ENCODE assay signal across 25 mouse cellular contexts in the genomic region with DNA sequence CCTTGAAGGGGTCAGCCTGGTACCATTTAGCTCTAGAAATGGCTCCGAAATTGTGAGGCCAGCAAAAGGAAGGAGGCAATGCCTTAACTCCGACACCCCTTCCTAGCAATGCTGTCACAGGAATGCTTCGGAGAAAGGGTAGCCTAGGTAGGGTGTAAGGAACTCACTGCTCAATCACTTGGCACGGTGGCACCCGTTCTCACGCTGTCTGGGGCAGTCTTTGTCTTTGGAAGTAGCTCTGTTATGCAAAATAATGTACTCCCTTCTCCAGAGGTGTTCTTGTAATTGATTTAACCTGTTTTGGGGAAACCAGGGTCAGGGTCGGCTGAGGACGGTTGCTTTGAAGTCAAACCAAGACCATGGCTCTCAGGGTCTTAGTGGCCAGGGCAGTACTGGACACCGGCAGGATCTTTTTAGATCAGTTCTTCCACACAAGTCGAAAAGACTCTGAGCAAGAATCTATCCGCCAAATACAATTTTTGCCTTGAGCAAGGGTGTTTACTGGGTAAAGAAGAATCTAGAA. TPM values are rescaled to one million over a fixed set of nuclear protein-coding genes. Genes with fewer than 3 reads are reported as not detected.
DNase-seq lines count a peak whose midpoint lies in the region; ATAC-seq and TF ChIP-seq lines count a peak whose summit lies in the region.
"Had no signal": no experiment of that assay in that cellular context is flagged by ENCODE, and none has a peak within 500 bp of the region (broad histone marks: within the 10 kb centered on the region; RNA-seq: fewer than 3 reads in every experiment).

No protein-coding gene starts in this region.

- H3K4me2 ChIP-seq in kidney, embryonic 15.5 days: no peak overlapping the region
- no peak overlapping the region for H3K4me2 ChIP-seq in kidney, embryonic 14.5 days (replicated peaks; ENCODE audit: low read depth, low read length)
- no peak overlapping the region for H3K4me2 ChIP-seq in neural tube, embryonic 15.5 days
- H3K4me2 ChIP-seq: forebrain, embryonic 13.5 days; hindbrain, embryonic 12.5 days; intestine, embryonic 15.5 days; neural tube, embryonic 13.5 days had no signal

- 3% methylated on average over 11 of the region's 11 CpGs for WGBS in kidney, embryonic 15.5 days
- 3% methylated on average over 11 of the region's 11 CpGs for WGBS in kidney, embryonic 14.5 days
- 2% methylated on average over 11 of the region's 11 CpGs for WGBS in neural tube, embryonic 15.5 days

- no peak for ATAC-seq in kidney, embryonic 15.5 days (replicated peaks; ENCODE audit: low FRiP score)
- ATAC-seq in kidney, embryonic 14.5 days (ENCODE audit: low FRiP score, low TSS enrichment): no peak
- no peak for ATAC-seq in neural tube, embryonic 15.5 days (ENCODE audit: low FRiP score)
- ATAC-seq: activated CD4-positive, CD25-positive, alpha-beta regulatory T cell, adult 4 months; forebrain, embryonic 13.5 days; intestine, embryonic 15.5 days; lung, postnatal 0 days; Patski had no signal

- H3K4me1 ChIP-seq in kidney, embryonic 15.5 days: peaks cover 38% of the 10 kb centered on the region
- peaks cover 12% of the 10 kb centered on the region; the same call in 1 of the 2 replicates for H3K4me1 ChIP-seq in kidney, embryonic 14.5 days (ENCODE audit: control insufficient read depth, insufficient read depth, low read length)
- H3K4me1 ChIP-seq in neural tube, embryonic 15.5 days: peaks cover 14% of the 10 kb centered on the region
- H3K4me1 ChIP-seq in embryonic fibroblast, embryonic 13.5 days (ENCODE audit: control insufficient read depth, insufficient read depth, low read length): no peaks in the 10 kb centered on the region

- H3K9me3 ChIP-seq in kidney, embryonic 15.5 days (replicated peaks): no peaks in the 10 kb centered on the region
- no peaks in the 10 kb centered on the region for H3K9me3 ChIP-seq in kidney, embryonic 14.5 days (ENCODE audit: control insufficient read depth, low read length)
- no peaks in the 10 kb centered on the region for H3K9me3 ChIP-seq in neural tube, embryonic 15.5 days (replicated peaks)
- H3K9me3 ChIP-seq: forebrain, embryonic 13.5 days; hindbrain, embryonic 12.5 days; intestine, embryonic 15.5 days; neural tube, embryonic 13.5 days had no signal

- peak overlapping the region; percentile 16; the same call in 1 of the 2 replicates for H3K4me3 ChIP-seq in kidney, embryonic 15.5 days (replicated peaks)
- no peak overlapping the region for H3K4me3 ChIP-seq in kidney, embryonic 14.5 days (ENCODE audit: low read length)
- H3K4me3 ChIP-seq in neural tube, embryonic 15.5 days (replicated peaks): no peak overlapping the region
- peak overlapping the region; percentile 41 for H3K4me3 ChIP-seq in embryonic fibroblast, embryonic 13.5 days (ENCODE audit: insufficient read depth, low read length)
- H3K4me3 ChIP-seq: forebrain, embryonic 13.5 days; hindbrain, embryonic 12.5 days; intestine, embryonic 15.5 days; left cerebral cortex, adult 2 months; neural tube, embryonic 13.5 days had no signal

- TF ChIP-seq CTCF in embryonic fibroblast, embryonic 13.5 days (IDR thresholded peaks at IDR 0.05; ENCODE audit: borderline replicate concordance, insufficient read depth, low read length): no peak

- no peak overlapping the region for H3K9ac ChIP-seq in kidney, embryonic 15.5 days
- no peak overlapping the region for H3K9ac ChIP-seq in kidney, embryonic 14.5 days (ENCODE audit: low read depth, low read length)
- H3K9ac ChIP-seq in neural tube, embryonic 15.5 days (replicated peaks): no peak overlapping the region
- H3K9ac ChIP-seq: forebrain, embryonic 13.5 days; hindbrain, embryonic 12.5 days; intestine, embryonic 15.5 days; liver, embryonic 14.5 days; neural tube, embryonic 13.5 days had no signal

- H3K36me3 ChIP-seq in kidney, embryonic 15.5 days: no peaks in the 10 kb centered on the region
- no peaks in the 10 kb centered on the region for H3K36me3 ChIP-seq in kidney, embryonic 14.5 days (ENCODE audit: control insufficient read depth, insufficient read depth, low read length)
- H3K36me3 ChIP-seq in neural tube, embryonic 15.5 days: no peaks in the 10 kb centered on the region
- H3K36me3 ChIP-seq: hindbrain, embryonic 12.5 days; intestine, embryonic 15.5 days; neural tube, embryonic 13.5 days had no signal

- H3K27ac ChIP-seq in kidney, embryonic 15.5 days: no peak overlapping the region
- H3K27ac ChIP-seq in kidney, embryonic 14.5 days (ENCODE audit: low read depth, low read length): no peak overlapping the region
- no peak overlapping the region for H3K27ac ChIP-seq in neural tube, embryonic 15.5 days (replicated peaks)
- no peak overlapping the region for H3K27ac ChIP-seq in embryonic fibroblast, embryonic 13.5 days (ENCODE audit: insufficient read depth, low read length)
- H3K27ac ChIP-seq: forebrain, embryonic 13.5 days; hindbrain, embryonic 12.5 days; intestine, embryonic 15.5 days; left cerebral cortex, adult 2 months; liver, embryonic 14.5 days; neural tube, embryonic 13.5 days had no signal

- DNase-seq in neural tube, embryonic 10.5 days (ENCODE audit: extremely low spot score, low spot score): peak; percentile 37
- DNase-seq in ovary, postnatal 36 days (ENCODE audit: low spot score): no peak
- DNase-seq in layer of hippocampus, postnatal 36 days: no peak
- DNase-seq: adrenal gland, postnatal 10 days; cerebellum, adult 9-10 months; gastrocnemius, postnatal 25 days; kidney, postnatal 25 days; left cerebral cortex, postnatal 4 days; right cerebral cortex, postnatal 14 days; spleen, adult 18-20 months; thymus, postnatal 25 days had no signal

- peaks cover 99% of the 10 kb centered on the region for H3K27me3 ChIP-seq in kidney, embryonic 15.5 days
- peaks cover 97% of the 10 kb centered on the region for H3K27me3 ChIP-seq in kidney, embryonic 14.5 days (ENCODE audit: control insufficient read depth, insufficient read depth, low read length)
- H3K27me3 ChIP-seq in neural tube, embryonic 15.5 days (replicated peaks): peaks cover 92% of the 10 kb centered on the region

- no peak for TF ChIP-seq POLR2A in embryonic fibroblast, embryonic 13.5 days (IDR thresholded peaks at IDR 0.05; ENCODE audit: low read depth, low read length)

RNA-seq across cellular contexts. Expression of a gene that starts 3.6 kb away (rescaled TPM):
- polyA plus RNA-seq in kidney, embryonic 15.5 days (2015; fragmentation: Nextera tagmentation; extraction: Ambion mirVana): 2.1 and 2.5 TPM in 2 replicates
- polyA plus RNA-seq in kidney, embryonic 14.5 days (2014; fragmentation: Nextera tagmentation; extraction: Ambion mirVana): 2.2 and 2.5 TPM in 2 replicates
- 0.06 TPM in 1 of 2 replicates, not detected in the other for polyA plus RNA-seq in neural tube, embryonic 15.5 days (2015; fragmentation: Nextera tagmentation; extraction: Ambion mirVana)
- polyA plus RNA-seq in embryonic fibroblast, embryonic 13.5 days (2011; ENCODE audit: insufficient read length, low read depth, missing spikeins): 6.9 and 14.6 TPM in 2 replicates
- total RNA-seq in layer of hippocampus, postnatal 36 days (2021): under 1 TPM; 0.07 to 0.33 TPM
- polyA plus RNA-seq: activated CD4-positive, CD25-positive, alpha-beta regulatory T cell, adult 4 months; cortical plate, adult 2 months; intestine, embryonic 15.5 days; lung, postnatal 0 days had no signal

Comparison
In these comparisons a context has a peak if more than half of its experiments do, and no peak if none do; other contexts are left out.
1. H3K4me3 ChIP-seq: peak in kidney, embryonic 15.5 days (single experiment) and embryonic fibroblast, embryonic 13.5 days (single experiment); none in kidney, embryonic 14.5 days (single experiment) and neural tube, embryonic 15.5 days (single experiment).